Mouse (Mus musculus): ENCODE measurements around the gene Klhl10. TPM values are rescaled to one million over a fixed set of nuclear protein-coding genes. Genes with fewer than 3 reads are reported as not detected.
A peak's percentile ranks its signal among the peaks of the same experiment; 100 is the strongest.

Gene Klhl10
- polyA plus RNA-seq, 1 experiment from 2014 or later = 0.22 TPM

DNA sequence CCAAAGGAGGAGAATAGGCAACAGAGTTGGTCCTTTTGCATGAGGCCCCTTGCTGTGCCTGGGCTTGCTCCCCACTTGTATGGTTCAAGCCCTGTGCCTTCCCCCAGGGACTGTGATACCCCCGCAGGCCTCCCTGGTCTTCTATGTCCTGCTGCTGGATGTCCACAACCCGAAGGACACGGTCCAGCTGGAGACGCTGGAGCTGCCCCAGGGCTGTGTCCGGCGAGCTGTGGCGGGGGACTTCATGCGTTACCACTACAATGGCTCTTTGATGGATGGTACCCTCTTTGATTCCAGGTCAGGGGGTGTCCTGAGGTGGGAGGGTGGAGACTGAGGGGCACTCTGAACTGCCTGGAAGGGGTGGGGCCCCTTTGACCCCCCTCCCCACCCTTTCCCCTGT, 20.2 kb upstream of the Klhl10 start:
- WGBS = 80% methylated on average over 8 of the region's 8 CpGs
- Histone ChIP-seq H3K27me3 (ENCODE audit: control insufficient read depth, insufficient read depth, low read length) (no peaks in the 10 kb centered on the region), H3K4me2 (replicated peaks; ENCODE audit: low read depth) (no peak overlapping the region), H3K4me3 (ENCODE audit: low read depth, low read length) (no peak overlapping the region), H3K9ac (ENCODE audit: low read length) (no peak overlapping the region), H3K27ac (replicated peaks) (no peak overlapping the region), H3K4me1 (replicated peaks; ENCODE audit: control insufficient read depth, insufficient read depth) (no peaks in the 10 kb centered on the region), H3K9me3 (ENCODE audit: control insufficient read depth, low read length) (no peaks in the 10 kb centered on the region), H3K36me3 (ENCODE audit: control insufficient read depth, insufficient read depth, low read length) (peaks cover 2% of the 10 kb centered on the region; the same call in 1 of the 2 replicates)
- DNase-seq (ENCODE audit: low spot score) (no peak), ATAC-seq (ENCODE audit: low FRiP score, low TSS enrichment) (no peak)
- TF ChIP-seq EP300 (optimal IDR thresholded peaks at IDR 0.05) (no peak), CTCF (IDR thresholded peaks at IDR 0.05; ENCODE audit: low read depth) (no peak)

GRCm38 (mm10) chr11:100423836-100424235, 17.9 kb upstream of the Klhl10 start:
- no peak overlapping the region for H3K9ac ChIP-seq (ENCODE audit: low read length)
- H3K4me1 ChIP-seq (replicated peaks; ENCODE audit: control insufficient read depth, insufficient read depth) = no peaks in the 10 kb centered on the region
- H3K27ac ChIP-seq (replicated peaks) = no peak overlapping the region
- no peak overlapping the region for H3K4me2 ChIP-seq (replicated peaks; ENCODE audit: low read depth)
- no peaks in the 10 kb centered on the region for H3K9me3 ChIP-seq (ENCODE audit: control insufficient read depth, low read length)
- H3K36me3 ChIP-seq (ENCODE audit: control insufficient read depth, insufficient read depth, low read length) = peaks cover 2% of the 10 kb centered on the region; the same call in 1 of the 2 replicates
- no peaks in the 10 kb centered on the region for H3K27me3 ChIP-seq (ENCODE audit: control insufficient read depth, insufficient read depth, low read length)
- no peak overlapping the region for H3K4me3 ChIP-seq (ENCODE audit: low read depth, low read length)
- no peak for TF ChIP-seq EP300 (optimal IDR thresholded peaks at IDR 0.05)
- no peak for TF ChIP-seq CTCF (IDR thresholded peaks at IDR 0.05; ENCODE audit: low read depth)
- no peak for ATAC-seq (ENCODE audit: low FRiP score, low TSS enrichment)
- DNase-seq (ENCODE audit: low spot score) = no peak
- 89% methylated on average over 7 of the region's 7 CpGs for WGBS

DNA sequence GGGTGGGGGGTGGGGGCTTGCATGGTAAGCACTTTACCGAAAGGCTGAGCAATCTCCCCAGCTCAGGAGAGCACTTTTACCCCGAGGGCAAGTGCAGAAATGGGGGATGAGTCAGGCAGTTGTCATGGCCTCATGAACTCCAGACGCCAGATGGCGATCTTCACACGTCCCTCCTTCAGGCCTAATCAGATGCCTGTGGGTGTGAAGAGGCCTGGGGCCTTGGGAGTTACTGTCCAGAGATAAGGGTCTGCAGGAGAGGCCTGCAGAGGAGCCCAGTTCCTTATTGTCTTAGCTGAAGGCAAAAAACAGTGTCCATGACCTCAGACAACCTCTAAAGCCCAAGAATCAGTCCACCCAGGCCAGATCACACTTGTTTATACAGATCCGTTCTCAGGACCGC, 15.9 kb upstream of the Klhl10 start:
- H3K27ac ChIP-seq (replicated peaks) = 0 out of 2 replicates have a peak overlapping the region, but pooled peaks have one; percentile 5
- 18% methylated on average over 7 of the region's 7 CpGs for WGBS
- TF ChIP-seq CTCF (IDR thresholded peaks at IDR 0.05; ENCODE audit: low read depth) = peak; percentile 83
- TF ChIP-seq EP300 (optimal IDR thresholded peaks at IDR 0.05) = no peak
- H3K9me3 ChIP-seq (ENCODE audit: control insufficient read depth, low read length) = no peaks in the 10 kb centered on the region
- no peaks in the 10 kb centered on the region for H3K27me3 ChIP-seq (ENCODE audit: control insufficient read depth, insufficient read depth, low read length)
- no peaks in the 10 kb centered on the region for H3K4me1 ChIP-seq (replicated peaks; ENCODE audit: control insufficient read depth, insufficient read depth)
- no peak overlapping the region for H3K9ac ChIP-seq (ENCODE audit: low read length)
- no peaks in the 10 kb centered on the region; the same call in 1 of the 2 replicates for H3K36me3 ChIP-seq (ENCODE audit: control insufficient read depth, insufficient read depth, low read length)
- H3K4me3 ChIP-seq (ENCODE audit: low read depth, low read length) = no peak overlapping the region
- DNase-seq (ENCODE audit: low spot score) (peak; percentile 55), ATAC-seq (ENCODE audit: low FRiP score, low TSS enrichment) (0 out of 2 replicates have a peak, but pooled peaks have one; percentile 33)
- H3K4me2 ChIP-seq (replicated peaks; ENCODE audit: low read depth) = no peak overlapping the region

DNA sequence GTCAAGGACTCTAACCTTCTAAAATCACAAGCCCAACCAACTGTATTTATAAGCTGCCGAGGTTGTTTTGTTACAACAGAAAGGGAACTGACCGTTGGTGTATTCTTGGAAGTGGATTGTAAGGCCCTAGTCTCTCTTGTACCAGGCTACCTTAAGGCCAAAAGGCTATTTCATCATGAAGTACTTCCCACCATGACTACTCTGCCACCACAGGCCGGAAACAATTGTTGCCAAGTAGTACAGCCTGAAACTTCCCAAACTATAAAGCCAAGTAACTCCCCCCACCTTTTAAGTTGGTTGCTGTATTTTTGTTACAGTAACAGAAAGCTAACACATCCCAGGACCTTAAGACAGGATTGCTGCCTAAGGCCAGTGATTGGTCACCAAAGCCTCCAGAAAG, 14.9 kb upstream of the Klhl10 start:
- Histone ChIP-seq H3K36me3 (ENCODE audit: control insufficient read depth, insufficient read depth, low read length) (no peaks in the 10 kb centered on the region; the same call in 1 of the 2 replicates), H3K4me1 (replicated peaks; ENCODE audit: control insufficient read depth, insufficient read depth) (no peaks in the 10 kb centered on the region), H3K27ac (replicated peaks) (no peak overlapping the region), H3K4me3 (ENCODE audit: low read depth, low read length) (no peak overlapping the region), H3K9ac (ENCODE audit: low read length) (no peak overlapping the region), H3K27me3 (ENCODE audit: control insufficient read depth, insufficient read depth, low read length) (no peaks in the 10 kb centered on the region), H3K9me3 (ENCODE audit: control insufficient read depth, low read length) (no peaks in the 10 kb centered on the region), H3K4me2 (replicated peaks; ENCODE audit: low read depth) (no peak overlapping the region)
- WGBS = 76% methylated on average over 3 of the region's 3 CpGs
- TF ChIP-seq EP300 (optimal IDR thresholded peaks at IDR 0.05) (no peak), CTCF (IDR thresholded peaks at IDR 0.05; ENCODE audit: low read depth) (no peak)
- DNase-seq (ENCODE audit: low spot score) (no peak), ATAC-seq (ENCODE audit: low FRiP score, low TSS enrichment) (no peak)

DNA sequence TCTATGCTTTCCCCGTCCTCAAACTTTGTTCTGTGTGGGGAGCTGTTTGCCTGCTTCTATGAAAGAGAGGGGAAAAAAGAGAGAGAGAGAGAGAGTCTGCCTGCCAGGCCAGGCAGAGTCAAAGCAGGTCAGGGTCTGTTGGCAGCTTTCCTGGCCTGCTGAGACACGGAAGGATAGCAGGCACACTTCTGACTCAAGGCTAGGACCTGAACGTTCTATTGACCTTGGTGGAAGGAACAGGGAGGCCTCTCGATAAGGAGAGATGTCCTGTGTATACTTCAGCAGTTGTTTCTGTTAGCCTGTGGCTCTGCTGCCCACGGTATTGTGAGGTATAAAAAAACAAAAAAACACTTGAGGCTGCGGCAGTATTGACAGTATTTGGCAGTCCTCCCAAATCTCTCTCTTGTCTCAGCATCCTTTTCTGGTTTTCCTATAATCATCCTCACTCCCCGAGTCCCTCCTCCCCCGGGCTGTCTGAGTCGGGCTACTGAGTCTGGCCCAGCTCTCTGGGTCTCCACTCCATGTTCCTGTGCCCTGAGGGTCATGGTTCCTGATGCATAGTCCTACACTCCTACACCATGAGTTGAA, 13.0 kb upstream of the Klhl10 start:
- no peaks in the 10 kb centered on the region for H3K9me3 ChIP-seq (ENCODE audit: control insufficient read depth, low read length)
- H3K27ac ChIP-seq (replicated peaks) = peak overlapping the region; percentile 49; the same call in 1 of the 2 replicates
- no peak overlapping the region for H3K4me2 ChIP-seq (replicated peaks; ENCODE audit: low read depth)
- TF ChIP-seq CTCF (IDR thresholded peaks at IDR 0.05; ENCODE audit: low read depth) (no peak), EP300 (optimal IDR thresholded peaks at IDR 0.05) (no peak)
- H3K4me1 ChIP-seq (replicated peaks; ENCODE audit: control insufficient read depth, insufficient read depth) = no peaks in the 10 kb centered on the region
- DNase-seq (ENCODE audit: low spot score) (no peak), ATAC-seq (ENCODE audit: low FRiP score, low TSS enrichment) (no peak)
- no peaks in the 10 kb centered on the region for H3K27me3 ChIP-seq (ENCODE audit: control insufficient read depth, insufficient read depth, low read length)
- no peak overlapping the region for H3K4me3 ChIP-seq (ENCODE audit: low read depth, low read length)
- peaks cover 2% of the 10 kb centered on the region for H3K36me3 ChIP-seq (ENCODE audit: control insufficient read depth, insufficient read depth, low read length)
- 41% methylated on average over 9 of the region's 9 CpGs for WGBS
- H3K9ac ChIP-seq (ENCODE audit: low read length) = 0 out of 2 replicates have a peak overlapping the region, but pooled peaks have one; percentile 35

DNA sequence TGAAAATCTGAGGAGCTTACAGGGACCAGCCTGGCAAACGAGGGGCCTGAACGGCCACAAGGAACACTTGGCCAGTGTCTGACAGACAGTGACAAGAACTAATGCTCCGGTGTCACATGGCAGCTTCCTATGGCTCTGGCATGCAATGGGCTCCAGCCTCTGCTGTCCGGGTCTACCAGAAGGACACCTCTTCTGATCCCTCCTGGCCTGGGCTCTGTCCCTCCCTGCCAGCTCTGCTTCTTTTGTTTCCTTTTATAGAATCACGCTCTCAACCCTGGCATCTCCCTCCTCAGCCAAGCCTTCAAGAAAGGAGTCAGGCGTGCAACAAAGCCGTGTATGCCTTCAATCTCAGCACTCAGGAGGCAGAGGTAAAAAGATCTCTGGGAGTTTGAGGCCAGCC, 11.7 kb upstream of the Klhl10 start:
- Histone ChIP-seq H3K27ac (replicated peaks) (peak overlapping the region; percentile 70), H3K4me1 (replicated peaks; ENCODE audit: control insufficient read depth, insufficient read depth) (no peaks in the 10 kb centered on the region), H3K4me2 (replicated peaks; ENCODE audit: low read depth) (no peak overlapping the region), H3K27me3 (ENCODE audit: control insufficient read depth, insufficient read depth, low read length) (no peaks in the 10 kb centered on the region), H3K9me3 (ENCODE audit: control insufficient read depth, low read length) (no peaks in the 10 kb centered on the region), H3K9ac (ENCODE audit: low read length) (no peak overlapping the region), H3K4me3 (ENCODE audit: low read depth, low read length) (no peak overlapping the region), H3K36me3 (ENCODE audit: control insufficient read depth, insufficient read depth, low read length) (peaks cover 2% of the 10 kb centered on the region; the same call in 1 of the 2 replicates)
- ATAC-seq (ENCODE audit: low FRiP score, low TSS enrichment) (no peak), DNase-seq (ENCODE audit: low spot score) (no peak)
- TF ChIP-seq EP300 (optimal IDR thresholded peaks at IDR 0.05) (no peak), CTCF (IDR thresholded peaks at IDR 0.05; ENCODE audit: low read depth) (no peak)
- WGBS = 70% methylated on average over 7 of the region's 7 CpGs
